Mouse (Mus musculus) MEL (cell line): Measurements from ENCODE around the gene Sirt3. TPM values are rescaled to one million over a fixed set of nuclear protein-coding genes. Genes with fewer than 3 reads are reported as not detected.

ENCODE experiments used
- DNase-seq: peaks from one replicate; pipeline ENCODE4 v3.0.0; 2011; ENCODE audit warnings: low read depth, low spot score
- H3K27ac ChIP-seq: 2 replicates; pipeline ENCODE4 v1.5.1; 2012; ENCODE audit warnings: low read depth, mild to moderate bottlenecking, control low read depth, low read length, moderate library complexity; ENCODE audit not compliant: control insufficient read depth
- H3K27me3 ChIP-seq, 2 experiments: fragments of 150-350 bp in 1 of 2; sonication (generic) in 1 of 2; 2 replicates each; pipeline ENCODE4 v1.6.1; 2012; ENCODE audit warnings: low read length in 2 of 2, mild to moderate bottlenecking in 2 of 2, improper control_type of control experiment in 1 of 2, moderate library complexity in 1 of 2; ENCODE audit not compliant: insufficient read depth in 2 of 2, control insufficient read depth in 1 of 2
- H3K36me3 ChIP-seq, 2 experiments: 2 replicates each; pipeline ENCODE4 v1.6.1; 2012 to 2014; ENCODE audit warnings: low read length in 2 of 2, improper control_type of control experiment in 1 of 2, inconsistent platforms in 1 of 2, mild to moderate bottlenecking in 1 of 2; ENCODE audit not compliant: insufficient read depth in 2 of 2, control insufficient read depth in 1 of 2
- H3K4me1 ChIP-seq, 2 experiments: fragments of 150-350 bp in 1 of 2; sonication (generic) in 1 of 2; 2 replicates each; pipeline ENCODE4 v1.6.1; 2012; ENCODE audit warnings: low read length in 2 of 2, improper control_type of control experiment in 1 of 2, mild to moderate bottlenecking in 1 of 2; ENCODE audit not compliant: insufficient read depth in 2 of 2, control insufficient read depth in 1 of 2
- H3K4me3 ChIP-seq, 2 experiments: fragments of 150-350 bp in 1 of 2; sonication (generic) in 1 of 2; 2 replicates each; pipeline ENCODE4 v1.5.1; 2012; ENCODE audit warnings: low read depth in 2 of 2, low read length in 2 of 2, mild to moderate bottlenecking in 2 of 2, moderate library complexity in 2 of 2, control low read depth in 1 of 2, improper control_type of control experiment in 1 of 2; ENCODE audit not compliant: control insufficient read depth in 1 of 2, insufficient read depth in 1 of 2
- H3K79me2 ChIP-seq: 2 replicates; pipeline ENCODE4 v1.6.1; 2012; ENCODE audit warnings: mild to moderate bottlenecking, low read length, moderate library complexity; ENCODE audit not compliant: control insufficient read depth, poor library complexity, insufficient read depth
- H3K9ac ChIP-seq: 2 replicates; pipeline ENCODE4 v1.6.1; 2012; ENCODE audit warnings: low read depth, mild to moderate bottlenecking, control low read depth, low read length, moderate library complexity; ENCODE audit not compliant: control insufficient read depth, poor library complexity, severe bottlenecking
- H3K9me3 ChIP-seq: fragments of 150-350 bp; sonication (generic); replicated peaks from 2 replicates; pipeline ENCODE4 v1.6.1; 2012; ENCODE audit warnings: mild to moderate bottlenecking, low read length, improper control_type of control experiment, moderate library complexity; ENCODE audit not compliant: insufficient read depth
- CHD1 ChIP-seq: IDR thresholded peaks from 2 replicates; pipeline ENCODE4 v1.6.1; 2012; ENCODE audit warnings: low read depth, mild to moderate bottlenecking, inconsistent platforms, low read length, improper control_type of control experiment
- EP300 ChIP-seq, 2 experiments: IDR thresholded peaks; 2 replicates each; pipeline ENCODE4 v1.6.1; 2011; ENCODE audit warnings: improper control_type of control experiment in 2 of 2, low read length in 2 of 2, low read depth in 1 of 2, mild to moderate bottlenecking in 1 of 2
- GATA1 ChIP-seq: IDR thresholded peaks from 2 replicates; pipeline ENCODE4 v1.6.1; 2011; ENCODE audit warnings: low read depth, low read length, improper control_type of control experiment
- NELFE ChIP-seq: IDR thresholded peaks from 2 replicates; pipeline ENCODE4 v1.6.1; 2011; ENCODE audit warnings: low read depth, low read length, improper control_type of control experiment
- POLR2A ChIP-seq, 2 experiments: IDR thresholded peaks; 2 replicates each; pipeline ENCODE4 v1.6.1; 2011 to 2012; ENCODE audit warnings: low read length in 2 of 2, mild to moderate bottlenecking in 2 of 2, control low read depth in 1 of 2, improper control_type of control experiment in 1 of 2, low read depth in 1 of 2, moderate library complexity in 1 of 2; ENCODE audit not compliant: control insufficient read depth in 1 of 2, insufficient read depth in 1 of 2, poor library complexity in 1 of 2
- RCOR1 ChIP-seq: IDR thresholded peaks from 2 replicates; pipeline ENCODE4 v1.6.1; 2012; ENCODE audit warnings: low read depth, mild to moderate bottlenecking, inconsistent platforms, low read length, improper control_type of control experiment
- TAL1 ChIP-seq: IDR thresholded peaks from 2 replicates; pipeline ENCODE4 v1.6.1; 2012; ENCODE audit warnings: mild to moderate bottlenecking, inconsistent platforms, low read length, moderate library complexity, mixed read lengths
- TCF12 ChIP-seq: IDR thresholded peaks from 2 replicates; pipeline ENCODE4 v1.6.1; 2014; ENCODE audit warnings: low read depth, mild to moderate bottlenecking, inconsistent platforms, low read length, improper control_type of control experiment, moderate library complexity
- UBTF ChIP-seq: IDR thresholded peaks from 2 replicates; pipeline ENCODE4 v1.6.1; 2012; ENCODE audit warnings: low read depth, mild to moderate bottlenecking, inconsistent platforms, low read length, improper control_type of control experiment, moderate library complexity, borderline replicate concordance; ENCODE audit not compliant: insufficient read depth
- USF2 ChIP-seq, 2 experiments: IDR thresholded peaks; 2 replicates each; pipeline ENCODE4 v1.6.1; 2011 to 2012; ENCODE audit warnings: improper control_type of control experiment in 2 of 2, low read length in 2 of 2, borderline replicate concordance in 1 of 2, inconsistent platforms in 1 of 2, low read depth in 1 of 2, mild to moderate bottlenecking in 1 of 2; ENCODE audit not compliant: insufficient read depth in 1 of 2
- ZKSCAN1 ChIP-seq: IDR thresholded peaks from 2 replicates; pipeline ENCODE4 v1.6.1; 2012; ENCODE audit warnings: low read depth, mild to moderate bottlenecking, inconsistent platforms, low read length, improper control_type of control experiment, moderate library complexity
- ZNF384 ChIP-seq: IDR thresholded peaks from 2 replicates; pipeline ENCODE4 v1.6.1; 2012; ENCODE audit warnings: low read depth, mild to moderate bottlenecking, inconsistent platforms, low read length, improper control_type of control experiment
- polyA plus RNA-seq, 2 experiments: library from polyadenylated mRNA; stranded (reverse) in 1 of 2; unstranded in 1 of 2; fragments of >175 nt in 1 of 2; fragments of >200 nt in 1 of 2; gene quantifications; 2 replicates each; pipeline versions ENCODE4 v1.2.1 to v1.2.4; 2012; ENCODE audit warnings: low replicate concordance in 2 of 2, low read depth in 1 of 2; ENCODE audit not compliant: insufficient read length in 2 of 2, insufficient read depth in 1 of 2, missing spikeins in 1 of 2
- total RNA-seq: library from RNA; depleted of rRNA; stranded (reverse); fragments of 300-350 nt; gene quantifications from 2 replicates; pipeline ENCODE4 v1.2.3, GENCODE M21; 2012

Gene Sirt3
- total and polyA plus RNA-seq, 3 experiments = 16.1 to 19.5 TPM; not detected in 1

DNA sequence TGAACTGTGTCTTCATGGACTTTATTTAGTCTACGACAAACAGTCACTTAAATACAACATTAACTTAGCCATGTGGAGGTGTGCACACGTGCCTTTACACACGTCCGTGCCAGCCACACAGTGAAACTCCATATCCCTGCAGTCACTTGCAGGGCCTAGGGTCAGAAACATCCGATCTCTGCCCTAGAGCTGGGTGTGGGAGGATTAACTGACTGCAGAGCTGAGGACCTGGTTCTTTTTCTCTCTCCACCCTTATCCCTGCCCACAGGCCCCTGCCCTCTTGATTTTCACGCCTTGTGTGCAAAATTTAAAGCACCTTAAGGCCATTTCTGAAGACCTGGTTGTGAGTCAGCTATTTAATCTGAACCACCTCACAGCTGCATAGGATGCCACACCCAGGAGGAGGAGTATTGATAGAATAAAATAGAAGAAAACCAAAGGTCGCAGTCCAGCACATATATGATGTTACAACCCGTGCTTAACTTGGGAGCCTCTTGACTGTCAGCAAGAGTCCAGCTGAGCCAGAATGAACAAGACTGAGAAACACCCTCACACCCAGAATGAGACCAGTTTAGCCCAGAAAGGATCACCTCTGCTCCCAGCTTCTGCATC lies 38.4 kb upstream of the Sirt3 start, which contains the start of gene Nlrp6:
Nlrp6 (plus strand) TSS at position 485 of the 612 bp plus-strand sequence.
- Histone ChIP-seq H3K9me3 (no peaks in the 10 kb centered on the region), H3K4me1 (peaks cover 0 to 9% of the 10 kb centered on the region in 2 experiments; a peak in 1 of 4 replicates), H3K27ac (no peak within 1 kb of the TSS), H3K36me3 (peaks cover 0 to 4% of the 10 kb centered on the region in 2 experiments; a peak in 2 of 4 replicates), H3K4me3 (no peak within 1 kb of the TSS), H3K9ac (no peak within 1 kb of the TSS), H3K79me2 (no peaks in the 10 kb centered on the region), H3K27me3 (peaks cover 0 to 7% of the 10 kb centered on the region in 2 experiments; a peak in 3 of 4 replicates)
- TF ChIP-seq NELFE (no peak), GATA1 (no peak), USF2 (IDR thresholded peaks at IDR 0.05; ENCODE audit: borderline replicate concordance in 1 of 2, insufficient read depth in 1 of 2, low read depth in 1 of 2, low read length in 2 of 2) (no peak), RCOR1 (no peak), ZNF384 (no peak)
- DNase-seq = no peak

- H3K4me1 ChIP-seq = peaks cover 0 to 9% of the 10 kb centered on the region in 2 experiments; a peak in 1 of 4 replicates
- no peak for TF ChIP-seq UBTF
- TF ChIP-seq TAL1 = peak; percentile 10; the same call in 1 of the 2 replicates
- TF ChIP-seq POLR2A (IDR thresholded peaks at IDR 0.05; ENCODE audit: control insufficient read depth in 1 of 2, insufficient read depth in 1 of 2, low read depth in 1 of 2, low read length in 2 of 2, poor library complexity in 1 of 2) = no peak
- TF ChIP-seq TCF12 = peak; percentile 48; the same call in 1 of the 2 replicates
- peak in 1 of 2 experiments; percentile 11; a peak in 1 of 4 replicates for TF ChIP-seq EP300 (IDR thresholded peaks at IDR 0.05; ENCODE audit: low read depth in 1 of 2, low read length in 2 of 2)
- TF ChIP-seq GATA1 = peak; percentile 57
- TF ChIP-seq CHD1 = no peak
- no peak for TF ChIP-seq ZKSCAN1
- H3K27ac ChIP-seq = no peak overlapping the region
- DNase-seq = no peak
- H3K79me2 ChIP-seq = no peaks in the 10 kb centered on the region
- H3K36me3 ChIP-seq = peaks cover 0 to 4% of the 10 kb centered on the region in 2 experiments; a peak in 2 of 4 replicates
- H3K9me3 ChIP-seq = no peaks in the 10 kb centered on the region
- H3K9ac ChIP-seq = no peak overlapping the region
- peaks cover 0 to 5% of the 10 kb centered on the region in 2 experiments; a peak in 3 of 4 replicates for H3K27me3 ChIP-seq
- H3K4me3 ChIP-seq = no peak overlapping the region
Observed at GRCm38 (mm10) chr7:140919911-140920310, 37.8 kb upstream of the Sirt3 start.
